Mouse (Mus musculus) layer of hippocampus, adult 2 months (tissue): ENCODE measurements around the gene Camsap2. TPM values are rescaled to one million over a fixed set of nuclear protein-coding genes. Genes with fewer than 3 reads are reported as not detected.

ENCODE experiments used
- DNase-seq, 2 experiments: peaks; one replicate each; pipeline ENCODE4 v3.0.0; 2022; ENCODE audit warnings: low spot score in 2 of 2
- H3K27ac ChIP-seq: fragments of 200-600 bp; 2 replicates; pipeline ENCODE4 v1.8.1; 2022
- H3K4me3 ChIP-seq: fragments of 200-600 bp; 2 replicates; pipeline ENCODE4 v1.8.1; 2022; ENCODE audit warnings: mild to moderate bottlenecking
- CTCF ChIP-seq: fragments of 200-600 bp; conservative IDR thresholded peaks from 2 replicates; pipeline ENCODE4 v1.8.1; 2022; ENCODE audit warnings: antibody characterized with exemption, mild to moderate bottlenecking, moderate library complexity
- total RNA-seq, 2 experiments: library from RNA; stranded (reverse); gene quantifications; 2 replicates each; pipeline ENCODE4 v1.2.3; 2021

The Camsap2 gene
- total RNA-seq, 2 experiments from 2014 or later: 132 to 141 TPM

GRCm38 (mm10) chr1:136233892-136234594 lies 111.9 kb downstream of the Camsap2 start, which contains the start of gene Inava:
Inava (minus strand) TSS chr1:136234264.
- peak; percentile 23 to 39 for DNase-seq

GRCm38 (mm10) chr1:136232986-136233790 lies 112.7 kb downstream of the Camsap2 start:
- no peak for DNase-seq
- H3K27ac ChIP-seq: no peak overlapping the region; the same call in 1 of the 2 replicates

More at GRCm38 (mm10) chr1:136233892-136234594, 111.9 kb downstream of the Camsap2 start, which contains the start of gene Inava:
- H3K4me3 ChIP-seq: peak within 1 kb of the TSS; percentile 69
- no peak for TF ChIP-seq CTCF
- H3K27ac ChIP-seq: peak within 1 kb of the TSS; percentile 73

GRCm38 (mm10) chr1:136232285-136232926 lies 113.5 kb downstream of the Camsap2 start:
- no peak overlapping the region for H3K4me3 ChIP-seq
- no peak for TF ChIP-seq CTCF
- no peak for DNase-seq
- no peak overlapping the region for H3K27ac ChIP-seq

More at GRCm38 (mm10) chr1:136232986-136233790, 112.7 kb downstream of the Camsap2 start:
- peak overlapping the region; percentile 69 for H3K4me3 ChIP-seq
- no peak for TF ChIP-seq CTCF

GRCm38 (mm10) chr1:136231596-136231995 lies 114.3 kb downstream of the Camsap2 start:
- H3K27ac ChIP-seq: no peak overlapping the region
- TF ChIP-seq CTCF: no peak
- no peak overlapping the region for H3K4me3 ChIP-seq
- DNase-seq: no peak

GRCm38 (mm10) chr1:136230201-136230600 lies 115.7 kb downstream of the Camsap2 start:
- H3K4me3 ChIP-seq: no peak overlapping the region
- TF ChIP-seq CTCF: no peak

GRCm38 (mm10) chr1:136229040-136229373 lies 116.9 kb downstream of the Camsap2 start:
- no peak for TF ChIP-seq CTCF
- no peak for DNase-seq

More at GRCm38 (mm10) chr1:136230201-136230600, 115.7 kb downstream of the Camsap2 start:
- H3K27ac ChIP-seq: no peak overlapping the region
- no peak for DNase-seq

GRCm38 (mm10) chr1:136228328-136229039 lies 117.4 kb downstream of the Camsap2 start:
- H3K27ac ChIP-seq: no peak overlapping the region
- no peak for DNase-seq
- H3K4me3 ChIP-seq: no peak overlapping the region
- TF ChIP-seq CTCF: no peak

More at GRCm38 (mm10) chr1:136229040-136229373, 116.9 kb downstream of the Camsap2 start:
- H3K4me3 ChIP-seq: no peak overlapping the region
- no peak overlapping the region for H3K27ac ChIP-seq

GRCm38 (mm10) chr1:136227870-136228269 lies 118.0 kb downstream of the Camsap2 start:
- no peak for TF ChIP-seq CTCF
- no peak for DNase-seq
- Histone ChIP-seq H3K27ac (no peak overlapping the region), H3K4me3 (no peak overlapping the region)

- no peak for TF ChIP-seq CTCF
- H3K4me3 ChIP-seq: no peak overlapping the region
- H3K27ac ChIP-seq: no peak overlapping the region
- no peak for DNase-seq
These were observed 119.3 kb downstream of the Camsap2 start for GRCm38 (mm10) chr1:136226626-136227025.

GRCm38 (mm10) chr1:136225846-136226245 lies 120.1 kb downstream of the Camsap2 start:
- no peak overlapping the region for H3K27ac ChIP-seq
- no peak overlapping the region for H3K4me3 ChIP-seq
- no peak for TF ChIP-seq CTCF
- no peak for DNase-seq

- H3K27ac ChIP-seq: no peak overlapping the region
- H3K4me3 ChIP-seq: no peak overlapping the region
- TF ChIP-seq CTCF: no peak
- no peak for DNase-seq
These were observed 122.1 kb downstream of the Camsap2 start for GRCm38 (mm10) chr1:136223758-136224342.

- H3K27ac ChIP-seq: no peak overlapping the region
- DNase-seq: no peak
- TF ChIP-seq CTCF: no peak
- H3K4me3 ChIP-seq: no peak overlapping the region
These were observed 123.5 kb downstream of the Camsap2 start for GRCm38 (mm10) chr1:136222386-136222785.
